Comparison of ENCODE assay signal across 23 mouse cellular contexts in the genomic region with DNA sequence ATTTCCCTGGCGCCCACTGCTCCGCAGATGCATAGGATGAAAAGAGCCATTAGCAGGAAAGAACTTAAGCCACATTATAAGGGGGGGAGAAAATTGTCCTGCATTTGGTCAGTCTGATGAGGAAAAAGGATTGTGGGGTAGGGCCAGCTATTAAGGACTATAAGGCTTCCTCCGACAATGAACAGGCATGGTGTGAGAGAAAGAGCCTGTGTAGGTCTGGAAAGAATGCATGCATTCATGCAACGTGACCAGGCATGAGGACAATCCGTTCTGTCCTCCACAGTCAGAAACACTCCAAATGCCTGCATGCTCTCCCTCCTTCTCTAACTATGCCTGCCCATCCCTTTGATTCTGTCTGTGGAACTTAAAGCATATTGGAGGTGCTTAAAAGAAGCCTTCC.
DNase-seq lines count a peak whose midpoint lies in the region; ATAC-seq lines count a peak whose summit lies in the region.
"Had no signal": no experiment of that assay in that cellular context is flagged by ENCODE, and none has a peak within 500 bp of the region (broad histone marks: within the 10 kb centered on the region; RNA-seq: fewer than 3 reads in every experiment).

No protein-coding gene starts in this region.

- H3K4me2 ChIP-seq in hindbrain, embryonic 11.5 days (replicated peaks; ENCODE audit: low read depth, low read length): no peak overlapping the region
- H3K4me2 ChIP-seq: kidney, embryonic 15.5 days; liver, embryonic 11.5 days; neural tube, embryonic 15.5 days had no signal

- H3K27ac ChIP-seq in hindbrain, embryonic 11.5 days (ENCODE audit: low read depth, low read length): no peak overlapping the region
- H3K27ac ChIP-seq: hindbrain, postnatal 0 days; kidney, embryonic 15.5 days; left cerebral cortex, adult 2 months; midbrain, embryonic 10.5 days; neural tube, embryonic 15.5 days had no signal

- no peak for DNase-seq in frontal cortex, postnatal 36 days (ENCODE audit: low spot score in 2 of 2)
- peak; percentile 12 for DNase-seq in retina, postnatal 1 day
- DNase-seq in retina, embryonic 14.5 days (ENCODE audit: low spot score): no peak
- DNase-seq in forelimb bud, embryonic 11.5 days (ENCODE audit: low read depth, low spot score): peak; percentile 25
- DNase-seq in left cerebral cortex, adult 11 months (ENCODE audit: low spot score): no peak
- DNase-seq in hindbrain, embryonic 11.5 days (ENCODE audit: low spot score): no peak
- DNase-seq: adrenal gland, postnatal 36 days; cerebellum, adult 11-12 months; cerebellum, postnatal 10 days; gastrocnemius, postnatal 10 days; kidney, adult 11 months; kidney, postnatal 4 days; lung, adult 18-20 months; lung, postnatal 10 days had no signal

- no peaks in the 10 kb centered on the region for H3K9me3 ChIP-seq in hindbrain, embryonic 11.5 days (ENCODE audit: control insufficient read depth, low read length)
- H3K9me3 ChIP-seq: embryonic facial prominence, embryonic 10.5 days; kidney, embryonic 15.5 days; midbrain, embryonic 10.5 days; neural tube, embryonic 15.5 days had no signal

- no peaks in the 10 kb centered on the region for H3K36me3 ChIP-seq in hindbrain, embryonic 11.5 days (ENCODE audit: control insufficient read depth, insufficient read depth, low read length)
- H3K36me3 ChIP-seq: embryonic facial prominence, embryonic 10.5 days; kidney, embryonic 15.5 days; midbrain, embryonic 10.5 days; neural tube, embryonic 15.5 days had no signal

- ATAC-seq in frontal cortex, adult (ENCODE audit: low TSS enrichment): peak; percentile 55
- ATAC-seq in hindbrain, embryonic 11.5 days (ENCODE audit: low FRiP score): no peak
- ATAC-seq: hindbrain, postnatal 0 days; Patski had no signal

- no peak overlapping the region for H3K9ac ChIP-seq in hindbrain, embryonic 11.5 days (ENCODE audit: low read depth, low read length)
- H3K9ac ChIP-seq: kidney, embryonic 15.5 days; neural tube, embryonic 15.5 days had no signal

- WGBS in hindbrain, embryonic 11.5 days: 64% methylated on average over 5 of the region's 5 CpGs

- H3K4me3 ChIP-seq in hindbrain, embryonic 11.5 days (ENCODE audit: low read depth, low read length): no peak overlapping the region
- H3K4me3 ChIP-seq: embryonic facial prominence, embryonic 10.5 days; kidney, embryonic 15.5 days; left cerebral cortex, adult 2 months; midbrain, embryonic 10.5 days; neural tube, embryonic 15.5 days had no signal

- no peaks in the 10 kb centered on the region for H3K27me3 ChIP-seq in hindbrain, embryonic 11.5 days (ENCODE audit: control insufficient read depth, insufficient read depth, low read length)
- H3K27me3 ChIP-seq: neural tube, embryonic 15.5 days had no signal

- no peaks in the 10 kb centered on the region for H3K4me1 ChIP-seq in hindbrain, embryonic 11.5 days (replicated peaks; ENCODE audit: control insufficient read depth, insufficient read depth, low read length)
- H3K4me1 ChIP-seq: neural tube, embryonic 15.5 days had no signal

Comparison
In these comparisons a context has a peak if more than half of its experiments do, and no peak if none do; other contexts are left out.
1. DNase-seq: peak in retina, postnatal 1 day (single experiment) and forelimb bud, embryonic 11.5 days (single experiment); none in frontal cortex, postnatal 36 days (0 of 2), retina, embryonic 14.5 days (single experiment), left cerebral cortex, adult 11 months (single experiment) and hindbrain, embryonic 11.5 days (single experiment).